Mouse (Mus musculus): ENCODE data around the gene Arih2. TPM values are rescaled to one million over a fixed set of nuclear protein-coding genes. Genes with fewer than 3 reads are reported as not detected.

Gene Arih2
- polyA plus RNA-seq, 2 experiments from 2014 or later: 61.3 to 92.7 TPM

- ATAC-seq: peak; percentile 99
Measured at GRCm38 (mm10) chr9:108560227-108560841, 88.9 kb downstream of the Arih2 start, which contains the start of gene Impdh2. Gene Impdh2 (plus strand): TSS chr9:108560286.

DNA sequence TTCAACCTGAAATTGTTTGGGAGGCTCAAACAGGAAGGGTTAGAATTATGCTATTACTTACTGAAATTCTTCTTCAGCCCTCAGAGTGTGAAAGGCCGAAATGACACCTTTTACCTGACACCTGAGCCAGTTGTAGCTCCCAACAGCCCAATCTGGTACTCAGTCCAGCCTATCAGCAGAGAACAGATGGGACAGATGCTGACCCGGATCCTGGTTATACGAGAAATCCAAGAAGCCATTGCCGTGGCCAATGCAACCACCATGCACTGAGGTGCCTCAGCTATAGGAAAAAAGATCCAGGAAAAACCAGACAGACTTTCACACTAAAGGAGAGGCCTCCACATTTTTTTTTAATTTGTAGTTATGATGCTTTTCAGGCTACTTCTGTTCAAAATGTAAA, 90.0 kb downstream of the Arih2 start:
- ATAC-seq: no peak

Other genes with a start within 250 kb of the Arih2 start
- under 1 TPM in 1 of 2 experiments, not detected in 1; 0.11 TPM for gene Ccdc36, start 220.9 kb downstream of the Arih2 start, polyA plus RNA-seq (2017; shearing (Covaris generic))
- gene BC048562, start 212.9 kb downstream of the Arih2 start, polyA plus RNA-seq (2017; shearing (Covaris generic)): not detected
- gene Ccdc71, start 188.9 kb downstream of the Arih2 start, polyA plus RNA-seq (2017; shearing (Covaris generic)): 10 to 100 TPM; 29.9 to 39.2 TPM
- gene Klhdc8b, start 187.8 kb downstream of the Arih2 start, polyA plus RNA-seq (2017; shearing (Covaris generic)): 1 to 10 TPM; 1.6 to 2.2 TPM
- under 1 TPM; 0.10 to 0.13 TPM for gene Lamb2, start 169.7 kb downstream of the Arih2 start, polyA plus RNA-seq (2017; shearing (Covaris generic))
- 10 to 100 TPM; 15.1 to 16.6 TPM for gene Usp19, start 158.8 kb downstream of the Arih2 start, polyA plus RNA-seq (2017; shearing (Covaris generic))
- 100 to 1,000 TPM; 132 to 223 TPM for gene Qars, start 141.7 kb downstream of the Arih2 start, polyA plus RNA-seq (2017; shearing (Covaris generic))
- 10 to 100 TPM; 77.2 to 91.3 TPM for gene Qrich1, start 132.6 kb downstream of the Arih2 start, polyA plus RNA-seq (2017; shearing (Covaris generic))
- gene Impdh2, start 89.1 kb downstream of the Arih2 start, polyA plus RNA-seq (2017; shearing (Covaris generic)): 100 to 1,000 TPM; 155 to 180 TPM
- gene Ndufaf3, start 82.0 kb downstream of the Arih2 start, polyA plus RNA-seq (2017; shearing (Covaris generic)): 10 to 100 TPM; 48.0 to 61.4 TPM
- 10 to 100 TPM; 65.5 to 75.7 TPM for gene Dalrd3, start 79.5 kb downstream of the Arih2 start, polyA plus RNA-seq (2017; shearing (Covaris generic))
- gene Wdr6, start 70.6 kb downstream of the Arih2 start, polyA plus RNA-seq (2017; shearing (Covaris generic)): 10 to 100 TPM; 29.8 to 56.5 TPM
- 10 to 100 TPM in 1 of 2 experiments, 1 to 10 TPM in 1; 7.8 to 15.5 TPM for gene P4htm, start 51.7 kb downstream of the Arih2 start, polyA plus RNA-seq (2017; shearing (Covaris generic))
- 10 to 100 TPM; 40.4 to 61.1 TPM for gene Slc25a20, start 12.7 kb upstream of the Arih2 start, polyA plus RNA-seq (2017; shearing (Covaris generic))
- 1 to 10 TPM; 3.7 to 6.7 TPM for gene Prkar2a, start 39.9 kb upstream of the Arih2 start, polyA plus RNA-seq (2017; shearing (Covaris generic))
- 10 to 100 TPM; 20.1 to 27.6 TPM for gene Ip6k2, start 134.4 kb upstream of the Arih2 start, polyA plus RNA-seq (2017; shearing (Covaris generic))
- gene Nckipsd, start 159.0 kb upstream of the Arih2 start, polyA plus RNA-seq (2017; shearing (Covaris generic)): 1 to 10 TPM; 7.5 to 7.8 TPM
- gene Celsr3, start 176.9 kb upstream of the Arih2 start, polyA plus RNA-seq (2017; shearing (Covaris generic)): under 1 TPM in 1 of 2 experiments, not detected in 1; 0.05 TPM
- gene Slc26a6, start 203.9 kb upstream of the Arih2 start, polyA plus RNA-seq (2017; shearing (Covaris generic)): 10 to 100 TPM in 1 of 2 experiments, 1 to 10 TPM in 1; 8.2 to 24.2 TPM